Mouse (Mus musculus) left cerebral cortex, adult 2 months (tissue): ENCODE data around the gene Rftn2. TPM values are rescaled to one million over a fixed set of nuclear protein-coding genes. Genes with fewer than 3 reads are reported as not detected.

Source experiments
- DNase-seq, 2 experiments: peaks; one replicate each; pipeline ENCODE4 v3.0.0; 2021 to 2022; ENCODE audit warnings: low spot score in 2 of 2, mixed read lengths in 1 of 2; ENCODE audit errors: extremely low spot score in 1 of 2
- H3K27ac ChIP-seq: fragments of 200-600 bp; 2 replicates; pipeline ENCODE4 v1.8.1; 2022
- H3K4me3 ChIP-seq: fragments of 200-600 bp; 2 replicates; pipeline ENCODE4 v1.8.1; 2022
- CTCF ChIP-seq: fragments of 200-600 bp; IDR thresholded peaks from 2 replicates; pipeline ENCODE4 v1.8.1; 2022; ENCODE audit warnings: antibody characterized with exemption, mild to moderate bottlenecking, moderate library complexity
- intact Hi-C: fragments of 180-260 bp; cut with DNase I; formaldehyde crosslinking; loops from one replicate; pipeline ENCODE4 v1.15.1; 2025
- total RNA-seq, 2 experiments: library from RNA; stranded (reverse); gene quantifications; 2 replicates each; pipeline ENCODE4 v1.2.3; 2021

The Rftn2 gene
- total RNA-seq, 2 experiments from 2014 or later, result 20.2 to 23.6 TPM

- Histone ChIP-seq H3K4me3 (no peak overlapping the region), H3K27ac (no peak overlapping the region)
- no peak for DNase-seq
- intact Hi-C loops, result no loop called here
- no peak for TF ChIP-seq CTCF
These were observed 62.6 kb downstream of the Rftn2 start for GRCm38 (mm10) chr1:55164005-55164404.

GRCm38 (mm10) chr1:55162781-55163180, 63.8 kb downstream of the Rftn2 start:
- DNase-seq, result no peak
- no peak for TF ChIP-seq CTCF

GRCm38 (mm10) chr1:55161895-55162294, 64.7 kb downstream of the Rftn2 start:
- intact Hi-C loops, result loop anchor here (2.0 kb wide), 1 partner anchor 77 kb away; no protein-coding TSS in a partner anchor
- no peak for DNase-seq
- H3K4me3 ChIP-seq, result no peak overlapping the region
- H3K27ac ChIP-seq, result peak overlapping the region; percentile 65
- TF ChIP-seq CTCF, result peak; percentile 45

More at GRCm38 (mm10) chr1:55162781-55163180, 63.8 kb downstream of the Rftn2 start:
- intact Hi-C loops, result no loop called here
- no peak overlapping the region for H3K4me3 ChIP-seq
- no peak overlapping the region for H3K27ac ChIP-seq

- no peak overlapping the region for H3K4me3 ChIP-seq
- peak overlapping the region; percentile 65 for H3K27ac ChIP-seq
- TF ChIP-seq CTCF, result no peak
- intact Hi-C loops, result loop anchor here (2.0 kb wide), 1 partner anchor 78 kb away; no protein-coding TSS in a partner anchor
- DNase-seq, result peak; percentile 32 to 58
These were observed 65.5 kb downstream of the Rftn2 start for GRCm38 (mm10) chr1:55160831-55161638.

DNA sequence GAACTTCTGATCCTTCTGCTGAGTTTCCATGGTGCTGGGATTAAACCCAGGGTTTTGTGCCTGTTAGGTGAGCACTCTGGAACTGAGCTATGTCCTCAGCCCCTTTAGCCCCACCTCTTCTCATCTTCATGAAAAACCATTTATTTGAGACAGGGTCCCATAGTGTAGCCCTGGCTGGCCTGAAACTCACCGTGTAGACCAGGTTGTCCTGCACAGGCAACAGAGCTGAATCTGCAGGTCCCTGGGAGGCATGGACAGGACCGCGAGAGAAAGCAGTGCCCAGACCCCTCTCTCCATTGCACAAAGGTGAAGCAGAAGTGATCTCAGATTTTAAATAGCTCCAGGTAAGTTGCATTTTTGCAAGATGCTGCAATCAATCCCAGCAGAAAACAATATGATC, 66.4 kb downstream of the Rftn2 start:
- TF ChIP-seq CTCF, result no peak
- H3K27ac ChIP-seq, result peak overlapping the region; percentile 24; the same call in 1 of the 2 replicates
- H3K4me3 ChIP-seq, result no peak overlapping the region
- intact Hi-C loops, result loop anchor here (2.0 kb wide), 1 partner anchor 79 kb away; no protein-coding TSS in a partner anchor
- no peak for DNase-seq

DNA sequence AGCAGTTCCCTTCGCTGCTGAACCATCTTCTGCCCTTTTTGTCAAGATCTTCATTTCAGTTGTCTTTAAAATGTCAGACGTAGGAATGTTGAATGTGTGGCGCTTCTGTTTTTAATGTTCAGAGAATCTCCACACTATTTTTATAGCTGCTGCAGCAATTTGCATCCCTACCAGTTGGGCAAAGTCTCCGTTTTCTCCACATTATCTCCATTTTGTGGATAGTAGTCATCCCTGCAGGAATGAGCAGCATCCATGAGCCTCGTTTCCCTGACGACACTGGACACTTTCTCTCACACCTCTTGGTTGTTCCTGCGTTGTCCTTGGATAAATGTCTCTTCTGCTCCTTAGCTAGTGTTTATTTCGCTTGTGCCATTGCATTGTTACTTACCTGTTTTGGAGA, 67.8 kb downstream of the Rftn2 start:
- DNase-seq, result no peak
- intact Hi-C loops, result loop anchor here (2.0 kb wide), 1 partner anchor 28 kb away; the partner anchor contains the start of gene Mob4
- H3K4me3 ChIP-seq, result no peak overlapping the region
- H3K27ac ChIP-seq, result peak overlapping the region; percentile 34
- TF ChIP-seq CTCF, result no peak

DNA sequence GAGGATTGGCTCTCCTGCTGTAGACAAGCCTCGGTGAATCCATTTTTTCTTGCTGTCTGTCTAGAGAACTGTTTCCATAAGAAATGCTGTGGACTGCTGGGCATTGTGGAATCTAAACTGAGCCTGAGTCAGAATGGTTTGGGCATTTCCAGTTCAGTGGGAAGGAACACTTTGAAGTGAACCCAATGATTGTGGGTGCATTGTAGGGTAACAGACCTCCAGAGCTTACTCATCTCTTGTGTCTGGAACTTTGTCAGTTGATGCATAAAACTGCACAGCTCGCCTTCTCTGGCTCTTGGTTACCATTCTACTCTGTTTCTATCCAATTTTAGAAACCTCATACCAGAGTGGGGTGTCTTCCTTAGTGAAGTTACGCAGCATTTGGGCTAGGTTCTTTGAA, 68.4 kb downstream of the Rftn2 start:
- intact Hi-C loops, result loop anchor here (2.0 kb wide), 1 partner anchor 27 kb away; the partner anchor contains the start of gene Mob4
- Histone ChIP-seq H3K27ac (peak overlapping the region; percentile 34; the same call in 1 of the 2 replicates), H3K4me3 (no peak overlapping the region)
- TF ChIP-seq CTCF, result no peak
- no peak for DNase-seq

GRCm38 (mm10) chr1:55157329-55157728, 69.3 kb downstream of the Rftn2 start:
- Histone ChIP-seq H3K27ac (no peak overlapping the region), H3K4me3 (no peak overlapping the region)
- DNase-seq, result no peak
- intact Hi-C loops, result no loop called here
- TF ChIP-seq CTCF, result no peak

DNA sequence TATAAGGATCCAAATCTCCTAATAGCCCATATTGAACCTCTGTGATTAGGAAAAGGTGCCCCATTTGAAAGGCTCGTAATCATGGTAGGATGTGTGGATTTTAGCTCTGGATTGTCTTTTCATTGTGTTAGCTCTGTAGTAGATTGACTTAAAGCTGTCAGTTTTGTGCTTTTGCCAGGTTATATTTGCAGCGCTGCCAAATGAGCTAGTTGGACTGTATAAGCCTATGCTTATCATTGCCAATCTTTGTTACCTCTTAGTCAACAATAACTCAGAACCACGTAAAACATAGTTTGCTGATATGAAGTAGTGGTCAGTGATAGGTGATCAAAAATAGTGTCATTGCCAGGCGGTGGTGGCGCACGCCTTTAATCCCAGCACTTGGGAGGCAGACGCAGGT, 81.0 kb downstream of the Rftn2 start:
- no peak for TF ChIP-seq CTCF
- Histone ChIP-seq H3K27ac (no peak overlapping the region), H3K4me3 (no peak overlapping the region)
- intact Hi-C loops, result no loop called here
- DNase-seq, result no peak

DNA sequence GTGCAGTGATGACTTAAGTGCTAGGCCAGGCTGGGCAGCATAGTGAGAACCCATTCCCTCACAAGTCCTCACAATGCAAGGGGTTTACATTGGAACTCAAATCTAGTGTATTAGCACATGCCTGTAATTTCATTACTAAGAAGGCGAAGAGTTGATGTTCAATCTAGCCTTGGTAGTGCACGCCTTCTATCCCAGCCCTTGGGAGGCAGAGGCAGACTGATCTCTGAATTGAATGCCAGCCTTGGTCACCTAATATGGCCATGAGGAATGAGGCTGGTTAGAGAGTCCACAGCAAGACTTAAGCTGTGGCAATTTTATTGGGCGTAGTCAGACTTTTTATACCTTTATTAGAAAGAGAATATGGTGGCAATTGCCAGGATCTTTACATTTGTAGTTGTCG, 82.2 kb downstream of the Rftn2 start:
- no peak for DNase-seq
- no peak for TF ChIP-seq CTCF
- Histone ChIP-seq H3K4me3 (no peak overlapping the region), H3K27ac (no peak overlapping the region)
- intact Hi-C loops, result no loop called here

DNA sequence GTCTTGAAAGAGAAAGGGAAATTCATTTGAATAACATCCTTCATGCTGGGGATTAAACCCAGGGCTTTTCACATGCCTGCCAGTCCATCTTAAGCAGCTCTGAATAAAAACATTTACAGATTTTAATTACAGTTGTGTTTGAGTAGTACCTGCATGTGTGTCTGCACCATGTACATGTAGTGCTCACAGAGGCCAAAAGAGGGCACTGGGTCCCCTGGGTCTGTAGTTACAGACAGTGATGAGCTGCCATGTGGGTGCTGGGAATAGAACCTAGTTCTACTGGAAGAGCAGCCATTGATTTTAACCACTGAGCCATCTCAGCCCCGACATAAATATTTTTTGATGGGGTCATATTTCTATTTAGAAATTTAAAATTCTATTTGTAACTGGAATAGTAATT, 90.7 kb downstream of the Rftn2 start:
- intact Hi-C loops, result no loop called here
- TF ChIP-seq CTCF, result no peak; the same call in 1 of the 2 replicates
- Histone ChIP-seq H3K27ac (no peak overlapping the region), H3K4me3 (no peak overlapping the region)
- DNase-seq, result no peak

- no peak overlapping the region for H3K27ac ChIP-seq
- no peak for DNase-seq
- intact Hi-C loops, result no loop called here
- TF ChIP-seq CTCF, result no peak
- no peak overlapping the region for H3K4me3 ChIP-seq
These were observed 92.3 kb downstream of the Rftn2 start for GRCm38 (mm10) chr1:55134301-55134700.
